Mouse (Mus musculus) testis, adult 2 months (tissue): ENCODE measurements around the gene Negr1. TPM values are rescaled to one million over a fixed set of nuclear protein-coding genes. Genes with fewer than 3 reads are reported as not detected.

Experiments
- H3K27ac ChIP-seq: fragments of 200-500 bp; 2 replicates; pipeline ENCODE4 v1.5.1; 2012; ENCODE audit warnings: low read depth, low read length; ENCODE audit not compliant: control insufficient read depth, insufficient read depth
- H3K27me3 ChIP-seq: fragments of 200-500 bp; 2 replicates; pipeline ENCODE4 v1.6.1; 2012; ENCODE audit warnings: mild to moderate bottlenecking, low read length, moderate library complexity; ENCODE audit not compliant: control insufficient read depth, insufficient read depth
- H3K36me3 ChIP-seq: fragments of 200-500 bp; 2 replicates; pipeline ENCODE4 v1.6.1; 2012; ENCODE audit warnings: mild to moderate bottlenecking, low read length; ENCODE audit not compliant: control insufficient read depth, insufficient read depth
- H3K4me1 ChIP-seq: fragments of 200-500 bp; 2 replicates; pipeline ENCODE4 v1.6.1; 2012; ENCODE audit warnings: low read length; ENCODE audit not compliant: control insufficient read depth, insufficient read depth
- H3K4me3 ChIP-seq: fragments of 200-500 bp; 2 replicates; pipeline ENCODE4 v1.5.1; 2012; ENCODE audit warnings: low read depth, mild to moderate bottlenecking, low read length, moderate library complexity, mixed read lengths; ENCODE audit not compliant: control insufficient read depth
- CTCF ChIP-seq: fragments of 200-500 bp; IDR thresholded peaks from 2 replicates; pipeline ENCODE4 v1.5.1; 2012; ENCODE audit warnings: low read depth, mild to moderate bottlenecking, inconsistent platforms, low read length, moderate library complexity; ENCODE audit not compliant: control insufficient read depth, insufficient read depth, insufficient replicate concordance
- POLR2A ChIP-seq: fragments of 200-500 bp; IDR thresholded peaks from 2 replicates; pipeline ENCODE4 v1.6.1; 2012; ENCODE audit warnings: low read depth, mild to moderate bottlenecking, inconsistent platforms, low read length, moderate library complexity; ENCODE audit not compliant: control insufficient read depth
- polyA plus RNA-seq: library from polyadenylated mRNA; depleted of rRNA; stranded (reverse); fragments of >200 nt; gene quantifications from 2 replicates; pipeline ENCODE4 v1.2.3, GENCODE M21; 2012

Gene Negr1
- polyA plus RNA-seq, 1 experiment, result 0.30 TPM

GRCm38 (mm10) chr3:156745218-156745770 lies 183.7 kb downstream of the Negr1 start:
- Histone ChIP-seq H3K4me1 (no peaks in the 10 kb centered on the region), H3K27me3 (no peaks in the 10 kb centered on the region), H3K36me3 (no peaks in the 10 kb centered on the region), H3K27ac (no peak overlapping the region), H3K4me3 (no peak overlapping the region)
- TF ChIP-seq POLR2A (no peak), CTCF (no peak)

GRCm38 (mm10) chr3:156747456-156747855 lies 185.9 kb downstream of the Negr1 start:
- no peak overlapping the region for H3K27ac ChIP-seq

GRCm38 (mm10) chr3:156753780-156754373 lies 192.3 kb downstream of the Negr1 start:
- Histone ChIP-seq H3K36me3 (no peaks in the 10 kb centered on the region), H3K27me3 (no peaks in the 10 kb centered on the region), H3K4me1 (no peaks in the 10 kb centered on the region), H3K27ac (no peak overlapping the region), H3K4me3 (no peak overlapping the region)
- TF ChIP-seq CTCF (no peak), POLR2A (no peak)

More at GRCm38 (mm10) chr3:156747456-156747855, 185.9 kb downstream of the Negr1 start:
- Histone ChIP-seq H3K27me3 (no peaks in the 10 kb centered on the region), H3K36me3 (no peaks in the 10 kb centered on the region), H3K4me3 (no peak overlapping the region), H3K4me1 (no peaks in the 10 kb centered on the region)
- TF ChIP-seq POLR2A (no peak), CTCF (no peak)

- Histone ChIP-seq H3K4me3 (no peak overlapping the region), H3K36me3 (no peaks in the 10 kb centered on the region), H3K27ac (no peak overlapping the region), H3K27me3 (no peaks in the 10 kb centered on the region), H3K4me1 (no peaks in the 10 kb centered on the region)
- TF ChIP-seq POLR2A (no peak), CTCF (no peak)
Observed at GRCm38 (mm10) chr3:156754790-156755530, 193.4 kb downstream of the Negr1 start.

GRCm38 (mm10) chr3:156765015-156765414 lies 203.4 kb downstream of the Negr1 start:
- Histone ChIP-seq H3K27ac (no peak overlapping the region), H3K4me1 (no peaks in the 10 kb centered on the region), H3K36me3 (no peaks in the 10 kb centered on the region), H3K27me3 (no peaks in the 10 kb centered on the region), H3K4me3 (no peak overlapping the region)
- no peak for TF ChIP-seq POLR2A
- TF ChIP-seq CTCF, result no peak

GRCm38 (mm10) chr3:156766171-156766845 lies 204.7 kb downstream of the Negr1 start:
- Histone ChIP-seq H3K27me3 (no peaks in the 10 kb centered on the region), H3K27ac (no peak overlapping the region), H3K4me1 (no peaks in the 10 kb centered on the region), H3K4me3 (no peak overlapping the region), H3K36me3 (no peaks in the 10 kb centered on the region)
- TF ChIP-seq POLR2A (no peak), CTCF (no peak)

- no peak for TF ChIP-seq POLR2A
- no peak for TF ChIP-seq CTCF
- Histone ChIP-seq H3K4me1 (no peaks in the 10 kb centered on the region), H3K4me3 (no peak overlapping the region), H3K27ac (no peak overlapping the region), H3K27me3 (no peaks in the 10 kb centered on the region), H3K36me3 (no peaks in the 10 kb centered on the region)
Observed at GRCm38 (mm10) chr3:156771626-156772025, 210.0 kb downstream of the Negr1 start.
